Mouse (Mus musculus) left cerebral cortex, postnatal 10 days (tissue): ENCODE measurements at regions not wholly inside any gene's neighbourhood (a gene's known extent, or its start where the extent isn't known, plus 50 kb on each side); places are given as distances from the start of the nearest gene placed in this dataset.

Experiments
- DNase-seq, 2 experiments: peaks; one replicate each; pipeline ENCODE4 v3.0.0; 2021 to 2022; ENCODE audit warnings: low spot score in 2 of 2, mixed read lengths in 1 of 2; ENCODE audit errors: extremely low spot score in 1 of 2
- intact Hi-C: fragments of 180-260 bp; cut with DNase I; formaldehyde crosslinking; loops from one replicate; pipeline ENCODE4 v1.15.1; 2025

- peak; percentile 29 to 33 for DNase-seq
- intact Hi-C loops, result no loop called here
Measured at GRCm38 (mm10) chr9:88124322-88125005, 202.5 kb upstream of the Nt5e start.

- no peak for DNase-seq
- intact Hi-C loops, result no loop called here
Measured at GRCm38 (mm10) chr9:88163025-88163780, 163.8 kb upstream of the Nt5e start.

GRCm38 (mm10) chr9:88177575-88178254 lies 149.3 kb upstream of the Nt5e start:
- intact Hi-C loops, result no loop called here
- no peak for DNase-seq

GRCm38 (mm10) chr9:88181189-88181994 lies 145.6 kb upstream of the Nt5e start:
- DNase-seq, result no peak
- intact Hi-C loops, result no loop called here

GRCm38 (mm10) chr9:88207378-88207777 lies 119.6 kb upstream of the Nt5e start:
- intact Hi-C loops, result no loop called here
- no peak for DNase-seq

GRCm38 (mm10) chr9:88208022-88208421 lies 119.0 kb upstream of the Nt5e start:
- no peak for DNase-seq
- intact Hi-C loops, result no loop called here

GRCm38 (mm10) chr9:88214758-88215157 lies 112.2 kb upstream of the Nt5e start:
- intact Hi-C loops, result no loop called here

GRCm38 (mm10) chr9:88220360-88220759 lies 106.6 kb upstream of the Nt5e start:
- intact Hi-C loops, result loop anchor here (5.0 kb wide), 2 partner anchors 478 to 798 kb away; no protein-coding TSS in a partner anchor
- no peak for DNase-seq

More at GRCm38 (mm10) chr9:88214758-88215157, 112.2 kb upstream of the Nt5e start:
- DNase-seq, result no peak

GRCm38 (mm10) chr9:88221276-88221675 lies 105.7 kb upstream of the Nt5e start:
- intact Hi-C loops, result loop anchor here (5.0 kb wide), 2 partner anchors 479 to 799 kb away; no protein-coding TSS in a partner anchor
- no peak for DNase-seq

GRCm38 (mm10) chr9:88221850-88222353 lies 105.1 kb upstream of the Nt5e start:
- intact Hi-C loops, result loop anchor here (5.0 kb wide), 2 partner anchors 480 to 800 kb away; no protein-coding TSS in a partner anchor
- peak; percentile 52 to 67 for DNase-seq

- DNase-seq, result no peak
- intact Hi-C loops, result no loop called here
Measured at GRCm38 (mm10) chr9:88237126-88237525, 89.9 kb upstream of the Nt5e start.

GRCm38 (mm10) chr9:88238346-88238745 lies 88.7 kb upstream of the Nt5e start:
- intact Hi-C loops, result no loop called here
- DNase-seq, result no peak

- DNase-seq, result no peak
- intact Hi-C loops, result loop anchor here (2.0 to 5.0 kb wide), 2 partner anchors 122 to 302 kb away; no protein-coding TSS in a partner anchor
Measured at GRCm38 (mm10) chr9:88240740-88241139, 86.3 kb upstream of the Nt5e start.

GRCm38 (mm10) chr9:88241203-88241995 lies 85.6 kb upstream of the Nt5e start:
- peak; percentile 61 to 73 for DNase-seq

GRCm38 (mm10) chr9:88242530-88242929 lies 84.5 kb upstream of the Nt5e start:
- intact Hi-C loops, result loop anchor here (5.0 kb wide), 1 partner anchor 300 kb away; no protein-coding TSS in a partner anchor
- DNase-seq, result no peak

More at GRCm38 (mm10) chr9:88241203-88241995, 85.6 kb upstream of the Nt5e start:
- intact Hi-C loops, result loop anchor here (2.0 to 5.0 kb wide), 2 partner anchors 121 to 301 kb away; no protein-coding TSS in a partner anchor

- intact Hi-C loops, result loop anchor here (5.0 kb wide), 1 partner anchor 298 kb away; no protein-coding TSS in a partner anchor
- no peak for DNase-seq
Measured at GRCm38 (mm10) chr9:88244492-88244891, 82.5 kb upstream of the Nt5e start.

- intact Hi-C loops, result no loop called here
- DNase-seq, result no peak
Measured at GRCm38 (mm10) chr9:88255948-88256347, 71.0 kb upstream of the Nt5e start.
